Mouse (Mus musculus) MEL (cell line): ENCODE measurements around the gene Tbc1d2. TPM values are rescaled to one million over a fixed set of nuclear protein-coding genes. Genes with fewer than 3 reads are reported as not detected.

ENCODE experiments used
- DNase-seq: peaks from one replicate; pipeline ENCODE4 v3.0.0; 2011; ENCODE audit warnings: low read depth, low spot score
- H3K27ac ChIP-seq: 2 replicates; pipeline ENCODE4 v1.5.1; 2012; ENCODE audit warnings: low read depth, mild to moderate bottlenecking, control low read depth, low read length, moderate library complexity; ENCODE audit not compliant: control insufficient read depth
- H3K27me3 ChIP-seq, 2 experiments: fragments of 150-350 bp in 1 of 2; sonication (generic) in 1 of 2; 2 replicates each; pipeline ENCODE4 v1.6.1; 2012; ENCODE audit warnings: low read length in 2 of 2, mild to moderate bottlenecking in 2 of 2, improper control_type of control experiment in 1 of 2, moderate library complexity in 1 of 2; ENCODE audit not compliant: insufficient read depth in 2 of 2, control insufficient read depth in 1 of 2
- H3K36me3 ChIP-seq, 2 experiments: 2 replicates each; pipeline ENCODE4 v1.6.1; 2012 to 2014; ENCODE audit warnings: low read length in 2 of 2, improper control_type of control experiment in 1 of 2, inconsistent platforms in 1 of 2, mild to moderate bottlenecking in 1 of 2; ENCODE audit not compliant: insufficient read depth in 2 of 2, control insufficient read depth in 1 of 2
- H3K4me1 ChIP-seq, 2 experiments: fragments of 150-350 bp in 1 of 2; sonication (generic) in 1 of 2; 2 replicates each; pipeline ENCODE4 v1.6.1; 2012; ENCODE audit warnings: low read length in 2 of 2, improper control_type of control experiment in 1 of 2, mild to moderate bottlenecking in 1 of 2; ENCODE audit not compliant: insufficient read depth in 2 of 2, control insufficient read depth in 1 of 2
- H3K4me3 ChIP-seq, 2 experiments: fragments of 150-350 bp in 1 of 2; sonication (generic) in 1 of 2; 2 replicates each; pipeline ENCODE4 v1.5.1; 2012; ENCODE audit warnings: low read depth in 2 of 2, low read length in 2 of 2, mild to moderate bottlenecking in 2 of 2, moderate library complexity in 2 of 2, control low read depth in 1 of 2, improper control_type of control experiment in 1 of 2; ENCODE audit not compliant: control insufficient read depth in 1 of 2, insufficient read depth in 1 of 2
- H3K79me2 ChIP-seq: 2 replicates; pipeline ENCODE4 v1.6.1; 2012; ENCODE audit warnings: mild to moderate bottlenecking, low read length, moderate library complexity; ENCODE audit not compliant: control insufficient read depth, poor library complexity, insufficient read depth
- H3K9ac ChIP-seq: 2 replicates; pipeline ENCODE4 v1.6.1; 2012; ENCODE audit warnings: low read depth, mild to moderate bottlenecking, control low read depth, low read length, moderate library complexity; ENCODE audit not compliant: control insufficient read depth, poor library complexity, severe bottlenecking
- H3K9me3 ChIP-seq: fragments of 150-350 bp; sonication (generic); replicated peaks from 2 replicates; pipeline ENCODE4 v1.6.1; 2012; ENCODE audit warnings: mild to moderate bottlenecking, low read length, improper control_type of control experiment, moderate library complexity; ENCODE audit not compliant: insufficient read depth
- CHD1 ChIP-seq: IDR thresholded peaks from 2 replicates; pipeline ENCODE4 v1.6.1; 2012; ENCODE audit warnings: low read depth, mild to moderate bottlenecking, inconsistent platforms, low read length, improper control_type of control experiment
- CHD2 ChIP-seq: IDR thresholded peaks from 2 replicates; pipeline ENCODE4 v1.6.1; 2011; ENCODE audit warnings: low read length, improper control_type of control experiment
- CTCF ChIP-seq, 3 experiments: IDR thresholded peaks in 2 of 3; conservative IDR thresholded peaks in 1 of 3; 2 replicates each; pipeline ENCODE4 v1.5.1; 2011 to 2012; ENCODE audit warnings: low read length in 3 of 3, low read depth in 2 of 3, mild to moderate bottlenecking in 2 of 3, improper control_type of control experiment in 1 of 3, inconsistent platforms in 1 of 3, mixed read lengths in 1 of 3, moderate library complexity in 1 of 3; ENCODE audit not compliant: control insufficient read depth in 1 of 3, insufficient read depth in 1 of 3, poor library complexity in 1 of 3, severe bottlenecking in 1 of 3
- ELF1 ChIP-seq: IDR thresholded peaks from 2 replicates; pipeline ENCODE4 v1.6.1; 2014; ENCODE audit warnings: low read depth, mild to moderate bottlenecking, inconsistent platforms, low read length, improper control_type of control experiment, moderate library complexity
- JUND ChIP-seq: IDR thresholded peaks from 2 replicates; pipeline ENCODE4 v1.6.1; 2011; ENCODE audit warnings: low read depth, mild to moderate bottlenecking, improper control_type of control experiment, low read length
- MAX ChIP-seq: IDR thresholded peaks from 2 replicates; pipeline ENCODE4 v1.6.1; 2011; ENCODE audit warnings: low read length, improper control_type of control experiment
- MEF2A ChIP-seq: IDR thresholded peaks from 2 replicates; pipeline ENCODE4 v1.6.1; 2014; ENCODE audit warnings: low read depth, mild to moderate bottlenecking, inconsistent platforms, low read length, improper control_type of control experiment; ENCODE audit not compliant: poor library complexity, insufficient replicate concordance, severe bottlenecking; ENCODE audit errors: extremely low read depth
- MXI1 ChIP-seq: IDR thresholded peaks from 2 replicates; pipeline ENCODE4 v1.6.1; 2011; ENCODE audit warnings: mild to moderate bottlenecking, low read depth, low read length, improper control_type of control experiment
- MYB ChIP-seq: IDR thresholded peaks from 2 replicates; pipeline ENCODE4 v1.6.1; 2011; ENCODE audit warnings: mild to moderate bottlenecking, low read depth, low read length, improper control_type of control experiment
- MYC ChIP-seq: IDR thresholded peaks from 2 replicates; pipeline ENCODE4 v1.6.1; 2011; ENCODE audit warnings: low read depth, mild to moderate bottlenecking, low read length, improper control_type of control experiment, moderate library complexity
- NELFE ChIP-seq: IDR thresholded peaks from 2 replicates; pipeline ENCODE4 v1.6.1; 2011; ENCODE audit warnings: low read depth, low read length, improper control_type of control experiment
- POLR2AphosphoS2 ChIP-seq: IDR thresholded peaks from 2 replicates; pipeline ENCODE4 v1.6.1; 2011; ENCODE audit warnings: low read length, improper control_type of control experiment
- TAL1 ChIP-seq: IDR thresholded peaks from 2 replicates; pipeline ENCODE4 v1.6.1; 2012; ENCODE audit warnings: mild to moderate bottlenecking, inconsistent platforms, low read length, moderate library complexity, mixed read lengths
- TBP ChIP-seq: IDR thresholded peaks from 2 replicates; pipeline ENCODE4 v1.8.0; 2011; ENCODE audit warnings: low read depth, low read length, improper control_type of control experiment
- ZKSCAN1 ChIP-seq: IDR thresholded peaks from 2 replicates; pipeline ENCODE4 v1.6.1; 2012; ENCODE audit warnings: low read depth, mild to moderate bottlenecking, inconsistent platforms, low read length, improper control_type of control experiment, moderate library complexity
- polyA plus RNA-seq, 2 experiments: library from polyadenylated mRNA; stranded (reverse) in 1 of 2; unstranded in 1 of 2; fragments of >175 nt in 1 of 2; fragments of >200 nt in 1 of 2; gene quantifications; 2 replicates each; pipeline versions ENCODE4 v1.2.1 to v1.2.4; 2012; ENCODE audit warnings: low replicate concordance in 2 of 2, low read depth in 1 of 2; ENCODE audit not compliant: insufficient read length in 2 of 2, insufficient read depth in 1 of 2, missing spikeins in 1 of 2
- total RNA-seq: library from RNA; depleted of rRNA; stranded (reverse); fragments of 300-350 nt; gene quantifications from 2 replicates; pipeline ENCODE4 v1.2.3, GENCODE M21; 2012

Gene Tbc1d2
- total and polyA plus RNA-seq, 3 experiments: 0.19 to 0.36 TPM; not detected in 1

GRCm38 (mm10) chr4:46632465-46632864 lies 17.5 kb downstream of the Tbc1d2 start (continued):
- TF ChIP-seq MXI1: no peak

DNA sequence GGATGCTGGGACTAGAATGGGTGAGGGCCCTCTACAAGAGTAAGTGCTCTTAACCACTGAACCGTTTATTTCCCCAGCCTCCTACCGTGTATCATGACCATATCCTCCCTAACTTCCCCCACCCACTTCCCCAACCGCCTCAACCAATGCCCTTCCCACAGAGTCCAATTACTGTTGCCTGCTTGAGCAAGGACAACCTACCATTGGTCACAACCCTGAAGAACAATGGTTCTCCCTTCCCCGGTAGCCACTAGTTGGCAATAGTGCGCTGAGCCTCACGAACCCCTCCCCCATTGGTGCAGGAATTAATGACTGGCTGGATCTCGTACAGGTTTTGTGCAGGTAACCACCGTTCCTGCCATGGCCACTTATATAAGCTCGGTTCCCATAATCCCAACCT lies 19.6 kb downstream of the Tbc1d2 start:
- Histone ChIP-seq H3K9me3 (no peaks in the 10 kb centered on the region), H3K27ac (no peak overlapping the region), H3K36me3 (no peaks in the 10 kb centered on the region), H3K79me2 (no peaks in the 10 kb centered on the region), H3K4me1 (no peaks in the 10 kb centered on the region; a peak in 1 of 4 replicates), H3K9ac (no peak overlapping the region), H3K27me3 (no peaks in the 10 kb centered on the region; a peak in 1 of 4 replicates), H3K4me3 (no peak overlapping the region)
- DNase-seq: peak; percentile 46
- TF ChIP-seq CTCF (IDR thresholded peaks at IDR 0.05 in 2 of 3, conservative IDR thresholded peaks at IDR 0.05 in 1 of 3; ENCODE audit: control insufficient read depth in 1 of 3, insufficient read depth in 1 of 3, low read depth in 2 of 3, low read length in 3 of 3, poor library complexity in 1 of 3, severe bottlenecking in 1 of 3) (peak in 1 of 3 experiments; percentile 18; a peak in 1 of 6 replicates), CHD1 (no peak)

- no peaks in the 10 kb centered on the region; a peak in 1 of 4 replicates for H3K4me1 ChIP-seq
- TF ChIP-seq MAX (no peak), CTCF (IDR thresholded peaks at IDR 0.05 in 2 of 3, conservative IDR thresholded peaks at IDR 0.05 in 1 of 3; ENCODE audit: control insufficient read depth in 1 of 3, insufficient read depth in 1 of 3, low read depth in 2 of 3, low read length in 3 of 3, poor library complexity in 1 of 3, severe bottlenecking in 1 of 3) (no peak), MEF2A (no peak), MXI1 (no peak), TBP (no peak)
Measured at GRCm38 (mm10) chr4:46628873-46629272, 21.1 kb downstream of the Tbc1d2 start.

DNA sequence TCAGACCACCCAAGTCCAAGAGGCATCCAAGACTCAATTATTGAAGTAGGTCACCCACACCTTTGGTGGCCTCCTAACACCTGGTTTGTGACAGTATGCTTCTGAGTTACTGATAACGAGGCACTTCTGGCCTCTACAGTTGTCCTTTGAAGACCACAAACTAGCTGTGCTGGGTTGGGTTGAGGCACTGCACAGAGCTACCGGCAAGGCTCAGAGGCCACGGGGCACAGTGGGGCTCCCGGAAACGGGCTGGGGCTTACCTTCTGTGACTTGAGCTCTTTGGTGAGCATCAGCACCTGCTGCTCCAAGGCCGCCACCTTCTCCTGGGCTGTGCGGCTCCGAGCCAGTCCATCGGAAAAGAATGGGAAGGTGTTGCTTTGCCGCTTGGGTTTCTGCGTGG lies 21.9 kb downstream of the Tbc1d2 start:
- Histone ChIP-seq H3K36me3 (no peaks in the 10 kb centered on the region), H3K9ac (no peak overlapping the region), H3K27me3 (no peaks in the 10 kb centered on the region), H3K4me1 (no peaks in the 10 kb centered on the region; a peak in 1 of 4 replicates), H3K27ac (no peak overlapping the region), H3K4me3 (no peak overlapping the region), H3K9me3 (no peaks in the 10 kb centered on the region), H3K79me2 (no peaks in the 10 kb centered on the region)
- DNase-seq: no peak
- TF ChIP-seq MXI1 (no peak), NELFE (no peak), TAL1 (no peak), JUND (no peak), ELF1 (no peak), CHD2 (no peak), POLR2AphosphoS2 (no peak), ZKSCAN1 (no peak), MAX (no peak), MYC (no peak), MYB (no peak), CHD1 (no peak)

More at GRCm38 (mm10) chr4:46628873-46629272, 21.1 kb downstream of the Tbc1d2 start:
- no peak overlapping the region for H3K4me3 ChIP-seq
- no peaks in the 10 kb centered on the region for H3K9me3 ChIP-seq
- no peaks in the 10 kb centered on the region for H3K36me3 ChIP-seq
- H3K79me2 ChIP-seq: no peaks in the 10 kb centered on the region
- H3K9ac ChIP-seq: no peak overlapping the region
- no peak overlapping the region for H3K27ac ChIP-seq
- no peaks in the 10 kb centered on the region for H3K27me3 ChIP-seq
- DNase-seq: no peak
